Mouse (Mus musculus) midbrain, embryonic 15.5 days (tissue): ENCODE results near the gene Pspn. TPM values are rescaled to one million over a fixed set of nuclear protein-coding genes. Genes with fewer than 3 reads are reported as not detected.

Experiments used
- ATAC-seq: fragments of 200-750 bp; cut with Nextera tagmentation; replicated peaks from 2 replicates; pipeline ENCODE4 v1.8.0; 2017; ENCODE audit warnings: moderate TSS enrichment
- H3K27ac ChIP-seq: fragments of 300-500 bp; sonication (generic); 2 replicates; pipeline ENCODE4 v1.5.1; 2015; ENCODE audit warnings: mild to moderate bottlenecking, inconsistent platforms
- H3K27me3 ChIP-seq: fragments of 300-500 bp; sonication (generic); replicated peaks from 2 replicates; pipeline ENCODE4 v1.6.1; 2015; ENCODE audit warnings: inconsistent platforms
- H3K36me3 ChIP-seq: fragments of 300-500 bp; sonication (generic); replicated peaks from 2 replicates; pipeline ENCODE4 v1.6.1; 2015; ENCODE audit warnings: inconsistent platforms
- H3K4me1 ChIP-seq: fragments of 300-500 bp; sonication (generic); 2 replicates; pipeline ENCODE4 v1.6.1; 2015; ENCODE audit warnings: inconsistent platforms
- H3K4me2 ChIP-seq: fragments of 300-500 bp; sonication (generic); 2 replicates; pipeline ENCODE4 v1.6.1; 2015; ENCODE audit warnings: inconsistent platforms, mild to moderate bottlenecking, moderate library complexity
- H3K4me3 ChIP-seq: fragments of 300-500 bp; sonication (generic); 2 replicates; pipeline ENCODE4 v1.5.1; 2015; ENCODE audit warnings: mild to moderate bottlenecking, inconsistent platforms
- H3K9ac ChIP-seq: fragments of 300-500 bp; sonication (generic); 2 replicates; pipeline ENCODE4 v1.6.1; 2015; ENCODE audit warnings: mild to moderate bottlenecking, inconsistent platforms
- H3K9me3 ChIP-seq: fragments of 300-500 bp; sonication (generic); 2 replicates; pipeline ENCODE4 v1.6.1; 2016; ENCODE audit warnings: inconsistent platforms
- WGBS: fragments of 180-500 bp; shearing (Covaris S2); methylation state at CpG from one replicate; pipeline ENCODE4 v1.1.7; 2015; ENCODE audit warnings: mixed read lengths; 5-methylcytosine and 5-hydroxymethylcytosine counted together
- polyA plus RNA-seq: library from polyadenylated mRNA; unstranded; fragments of >200 nt; fragmentation: Nextera tagmentation; extraction: Ambion mirVana; gene quantifications from 2 replicates; pipeline ENCODE4 v1.2.1, GENCODE M21; 2015

Pspn gene
- polyA plus RNA-seq, 1 experiment from 2014 or later = 0.68 TPM

DNA sequence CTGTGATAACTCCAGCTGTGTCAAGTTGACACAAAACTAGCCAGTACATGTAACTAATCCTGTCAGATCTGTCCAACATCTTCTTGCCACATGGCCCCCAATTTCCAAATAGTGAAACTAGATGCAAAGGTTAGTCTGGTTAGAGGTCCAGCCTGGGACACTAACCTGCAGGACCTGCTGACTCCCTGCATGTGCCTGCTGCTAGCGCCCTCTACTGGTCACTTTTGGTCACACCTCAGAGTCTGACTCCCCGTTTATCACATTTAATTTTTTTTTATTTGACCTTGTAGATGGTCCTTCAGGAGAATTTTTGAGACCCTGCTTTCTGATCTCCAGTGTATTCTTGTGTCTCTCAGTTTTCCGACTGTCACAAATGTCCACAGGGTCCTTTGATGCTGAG lies 48.9 kb downstream of the Pspn start:
- Histone ChIP-seq H3K27ac (no peak overlapping the region), H3K4me3 (no peak overlapping the region), H3K27me3 (no peaks in the 10 kb centered on the region), H3K9ac (no peak overlapping the region), H3K9me3 (no peaks in the 10 kb centered on the region), H3K4me2 (no peak overlapping the region), H3K4me1 (no peaks in the 10 kb centered on the region), H3K36me3 (no peaks in the 10 kb centered on the region)
- no peak for ATAC-seq
- 16% methylated on average over 3 of the region's 3 CpGs for WGBS

Other genes with a start within 250 kb of the Pspn start
- gene Nrtn, start 242.5 kb downstream of the Pspn start, polyA plus RNA-seq = 4.1 and 4.6 TPM in 2 replicates
- gene Dus3l, start 235.3 kb downstream of the Pspn start, polyA plus RNA-seq = 100.0 and 104 TPM in 2 replicates
- 1.4 TPM in 2 replicates for gene Prr22, start 229.8 kb downstream of the Pspn start, polyA plus RNA-seq
- 5.4 and 6.0 TPM in 2 replicates for gene Rfx2, start 169.0 kb downstream of the Pspn start, polyA plus RNA-seq
- not detected in 2 replicates for gene Acsbg2, start 125.6 kb downstream of the Pspn start, polyA plus RNA-seq
- gene 1700061G19Rik, start 124.5 kb downstream of the Pspn start, polyA plus RNA-seq = 0.37 and 0.49 TPM in 2 replicates
- 103 and 106 TPM in 2 replicates for gene Mllt1, start 64.6 kb downstream of the Pspn start, polyA plus RNA-seq
- gene Acer1, start 17.9 kb downstream of the Pspn start, polyA plus RNA-seq = not detected in 2 replicates
- gene Clpp, start 9.7 kb downstream of the Pspn start, polyA plus RNA-seq = 180 and 188 TPM in 2 replicates
- gene Alkbh7, start 2.7 kb downstream of the Pspn start, polyA plus RNA-seq = 53.2 and 57.1 TPM in 2 replicates
- 76.8 TPM in 2 replicates for gene Gtf2f1, start 11.3 kb upstream of the Pspn start, polyA plus RNA-seq
- gene Gm17949, start 11.5 kb upstream of the Pspn start, polyA plus RNA-seq = 0.43 and 0.73 TPM in 2 replicates
- gene Khsrp, start 31.5 kb upstream of the Pspn start, polyA plus RNA-seq = 29.9 and 30.5 TPM in 2 replicates
- gene Slc25a41, start 41.6 kb upstream of the Pspn start, polyA plus RNA-seq = not detected in 2 replicates
- gene Crb3, start 59.1 kb upstream of the Pspn start, polyA plus RNA-seq = 1.5 and 2.0 TPM in 2 replicates
- 42.5 TPM in 2 replicates for gene Slc25a23, start 59.8 kb upstream of the Pspn start, polyA plus RNA-seq
- 5.8 TPM in 2 replicates for gene Dennd1c, start 78.5 kb upstream of the Pspn start, polyA plus RNA-seq
- gene Tubb4a, start 87.8 kb upstream of the Pspn start, polyA plus RNA-seq = 388 and 395 TPM in 2 replicates
- gene Tnfsf9, start 105.3 kb upstream of the Pspn start, polyA plus RNA-seq = 7.4 and 8.1 TPM in 2 replicates
- gene Cd70, start 149.8 kb upstream of the Pspn start, polyA plus RNA-seq = 1.1 and 1.2 TPM in 2 replicates
- not detected in 2 replicates for gene Tnfsf14, start 194.2 kb upstream of the Pspn start, polyA plus RNA-seq
- gene C3, start 228.1 kb upstream of the Pspn start, polyA plus RNA-seq = 2.2 TPM in 2 replicates
- gene Gpr108, start 248.4 kb upstream of the Pspn start, polyA plus RNA-seq = 22.7 and 23.1 TPM in 2 replicates
- gene Trip10, start 249.4 kb upstream of the Pspn start, polyA plus RNA-seq = 9.6 and 10.5 TPM in 2 replicates